Mouse (Mus musculus): ENCODE data around the gene Farp1. TPM values are rescaled to one million over a fixed set of nuclear protein-coding genes. Genes with fewer than 3 reads are reported as not detected.

Farp1 gene
- polyA plus RNA-seq, 1 experiment from 2014 or later: 36.8 TPM

DNA sequence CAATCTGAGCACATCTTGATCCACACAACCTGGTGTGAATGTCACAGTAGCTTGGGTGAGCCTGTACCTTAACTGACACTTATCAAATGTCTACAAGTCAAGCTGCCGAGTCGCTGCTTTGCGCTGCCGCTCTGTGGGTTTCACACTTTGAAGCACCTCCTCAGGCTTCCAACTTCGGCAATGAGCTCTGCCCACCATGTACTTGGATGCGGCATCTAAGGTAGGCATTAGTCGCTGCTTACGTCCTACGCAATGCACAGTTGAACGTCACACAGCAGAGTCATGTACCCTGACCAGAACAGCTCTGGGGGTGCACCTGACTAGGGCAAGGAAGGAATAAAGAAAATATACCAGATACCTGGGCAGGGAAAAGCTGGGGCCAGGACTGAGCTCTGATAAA, 278.3 kb downstream of the Farp1 start:
- Histone ChIP-seq H3K4me2 (no peak overlapping the region), H3K9me3 (ENCODE audit: low read depth, low read length) (no peaks in the 10 kb centered on the region), H3K9ac (no peak overlapping the region), H3K27ac (ENCODE audit: low read depth) (no peak overlapping the region), H3K4me1 (ENCODE audit: insufficient read depth) (peaks cover 16% of the 10 kb centered on the region), H3K36me3 (ENCODE audit: insufficient read depth) (no peaks in the 10 kb centered on the region), H3K27me3 (ENCODE audit: insufficient read depth, low read length) (no peaks in the 10 kb centered on the region), H3K4me3 (ENCODE audit: low read depth, low read length) (no peak overlapping the region)
- WGBS: 90% methylated on average over 10 of the region's 10 CpGs
- DNase-seq (no peak), ATAC-seq (ENCODE audit: insufficient read depth) (no peak)
- no peak for TF ChIP-seq CTCF (IDR thresholded peaks at IDR 0.05; ENCODE audit: low read depth)

DNA sequence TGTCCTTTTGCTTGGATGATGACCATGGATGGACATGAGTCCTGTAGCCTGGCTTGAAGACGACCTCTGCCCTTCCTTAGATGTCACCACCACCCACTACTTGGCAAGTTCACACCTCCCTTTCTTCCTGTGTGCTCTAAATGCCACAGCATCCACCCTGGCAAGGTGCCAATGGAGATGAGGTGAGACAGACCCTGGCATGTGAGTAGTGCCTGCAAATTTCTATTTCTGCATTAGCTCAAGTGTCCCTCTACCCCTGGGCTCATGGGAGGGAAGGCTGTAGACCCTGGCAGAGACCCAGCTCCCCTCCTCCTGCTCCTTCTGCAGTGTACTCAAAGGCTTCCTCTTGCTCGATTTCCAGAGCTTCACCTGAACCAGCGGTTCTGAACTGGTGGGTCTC, 279.9 kb downstream of the Farp1 start:
- no peak for ATAC-seq (ENCODE audit: insufficient read depth)
- H3K36me3 ChIP-seq (ENCODE audit: insufficient read depth): no peaks in the 10 kb centered on the region
- H3K4me3 ChIP-seq (ENCODE audit: low read depth, low read length): no peak overlapping the region
- TF ChIP-seq CTCF (IDR thresholded peaks at IDR 0.05; ENCODE audit: low read depth): no peak
- H3K9ac ChIP-seq: no peak overlapping the region
- H3K27ac ChIP-seq (ENCODE audit: low read depth): no peak overlapping the region
- WGBS: 57% methylated on average over 3 of the region's 3 CpGs
- peak; percentile 27 for DNase-seq
- no peaks in the 10 kb centered on the region for H3K27me3 ChIP-seq (ENCODE audit: insufficient read depth, low read length)
- no peak overlapping the region for H3K4me2 ChIP-seq
- H3K9me3 ChIP-seq (ENCODE audit: low read depth, low read length): no peaks in the 10 kb centered on the region
- H3K4me1 ChIP-seq (ENCODE audit: insufficient read depth): peaks cover 19% of the 10 kb centered on the region

DNA sequence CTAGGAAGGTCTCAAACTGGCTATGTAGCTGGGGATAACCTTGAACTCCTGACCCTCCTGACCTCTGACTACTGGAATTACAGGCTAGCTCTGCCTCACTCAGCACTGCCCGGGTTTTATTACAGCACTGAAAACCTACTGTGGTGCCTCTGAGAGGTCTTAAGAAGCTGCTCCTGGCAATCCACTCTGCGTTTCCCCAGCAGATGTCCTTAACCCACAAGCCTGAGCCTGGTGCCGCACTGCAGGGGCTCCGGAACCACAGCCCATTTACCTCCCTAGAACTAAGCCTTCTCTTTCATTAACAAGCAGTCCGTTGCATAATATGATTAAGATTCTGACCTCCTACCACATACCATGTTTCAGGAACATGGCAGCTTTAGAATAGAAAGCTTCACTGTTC, 281.1 kb downstream of the Farp1 start:
- DNase-seq (no peak), ATAC-seq (ENCODE audit: insufficient read depth) (no peak)
- Histone ChIP-seq H3K9me3 (ENCODE audit: low read depth, low read length) (no peaks in the 10 kb centered on the region), H3K4me2 (no peak overlapping the region), H3K4me3 (ENCODE audit: low read depth, low read length) (no peak overlapping the region), H3K27me3 (ENCODE audit: insufficient read depth, low read length) (no peaks in the 10 kb centered on the region), H3K9ac (no peak overlapping the region), H3K27ac (ENCODE audit: low read depth) (no peak overlapping the region), H3K4me1 (ENCODE audit: insufficient read depth) (peaks cover 19% of the 10 kb centered on the region), H3K36me3 (ENCODE audit: insufficient read depth) (no peaks in the 10 kb centered on the region)
- no peak for TF ChIP-seq CTCF (IDR thresholded peaks at IDR 0.05; ENCODE audit: low read depth)
- 71% methylated on average over 5 of the region's 5 CpGs for WGBS

DNA sequence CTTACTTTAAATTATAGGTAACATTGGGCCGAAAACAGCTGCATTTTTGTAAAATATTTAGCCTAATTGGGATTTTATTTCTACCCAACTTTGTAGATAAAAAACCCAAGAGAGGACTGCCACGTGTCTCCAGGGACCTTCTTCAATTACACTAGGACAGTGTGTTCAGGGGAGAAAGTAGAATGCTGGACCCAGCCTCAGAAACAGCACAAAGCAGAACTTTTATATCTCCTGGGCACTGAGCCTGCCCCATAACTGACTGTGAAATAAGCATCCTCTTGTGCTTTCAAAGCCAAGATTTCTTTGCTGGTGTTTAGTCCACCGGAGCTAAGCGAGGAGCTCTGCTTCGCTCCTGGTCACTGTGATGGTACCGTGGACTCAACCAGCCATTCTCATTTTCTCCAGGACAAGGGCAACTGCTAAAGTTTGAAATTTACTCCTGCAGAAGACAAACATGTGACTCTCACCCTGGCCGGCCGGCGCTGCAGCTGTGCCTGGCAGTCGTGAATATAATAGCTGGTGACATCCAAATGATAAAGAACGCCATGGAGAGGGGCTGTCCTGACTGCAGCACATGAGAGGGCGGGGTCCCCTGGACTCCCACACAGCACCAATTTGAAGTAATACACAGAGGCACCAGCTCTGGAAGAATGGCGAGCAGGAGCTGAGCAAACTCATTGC, 281.8 kb downstream of the Farp1 start:
- H3K4me3 ChIP-seq (ENCODE audit: low read depth, low read length): no peak overlapping the region
- peak; percentile 27 for DNase-seq
- no peak overlapping the region for H3K9ac ChIP-seq
- peak overlapping the region; percentile 16; the same call in 1 of the 2 replicates for H3K27ac ChIP-seq (ENCODE audit: low read depth)
- WGBS: 54% methylated on average over 13 of the region's 13 CpGs
- H3K4me1 ChIP-seq (ENCODE audit: insufficient read depth): peaks cover 19% of the 10 kb centered on the region
- ATAC-seq (ENCODE audit: insufficient read depth): no peak; the same call in 1 of the 2 replicates
- no peak for TF ChIP-seq CTCF (IDR thresholded peaks at IDR 0.05; ENCODE audit: low read depth)
- H3K27me3 ChIP-seq (ENCODE audit: insufficient read depth, low read length): no peaks in the 10 kb centered on the region
- H3K36me3 ChIP-seq (ENCODE audit: insufficient read depth): no peaks in the 10 kb centered on the region
- no peaks in the 10 kb centered on the region for H3K9me3 ChIP-seq (ENCODE audit: low read depth, low read length)
- H3K4me2 ChIP-seq: no peak overlapping the region

DNA sequence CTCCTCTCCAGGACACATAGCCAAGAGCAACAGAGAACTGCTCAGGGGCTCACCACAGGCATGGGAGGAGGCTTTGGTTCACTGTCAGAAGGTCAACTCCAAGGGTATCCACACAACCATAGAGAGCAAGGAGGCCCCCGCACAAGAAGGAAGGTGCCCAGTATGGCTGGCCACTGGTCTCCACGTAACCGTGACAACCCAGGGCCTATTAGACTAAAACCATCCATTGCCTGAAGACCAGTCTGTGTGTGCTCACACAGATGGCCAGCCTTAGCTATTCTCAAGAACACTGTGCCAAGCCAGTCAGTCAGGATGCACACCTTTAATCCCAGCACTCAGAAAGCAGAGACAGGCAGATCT, 282.3 kb downstream of the Farp1 start:
- ATAC-seq (ENCODE audit: insufficient read depth) (0 out of 2 replicates have a peak, but pooled peaks have one; percentile 34), DNase-seq (no peak)
- no peak overlapping the region for H3K4me3 ChIP-seq (ENCODE audit: low read depth, low read length)
- H3K27ac ChIP-seq (ENCODE audit: low read depth): peak overlapping the region; percentile 16; the same call in 1 of the 2 replicates
- no peak overlapping the region for H3K9ac ChIP-seq
- no peak for TF ChIP-seq CTCF (IDR thresholded peaks at IDR 0.05; ENCODE audit: low read depth)
- peaks cover 19% of the 10 kb centered on the region for H3K4me1 ChIP-seq (ENCODE audit: insufficient read depth)
- no peaks in the 10 kb centered on the region for H3K9me3 ChIP-seq (ENCODE audit: low read depth, low read length)
- H3K4me2 ChIP-seq: no peak overlapping the region
- WGBS: 86% methylated on average over 3 of the region's 3 CpGs
- no peaks in the 10 kb centered on the region for H3K36me3 ChIP-seq (ENCODE audit: insufficient read depth)
- H3K27me3 ChIP-seq (ENCODE audit: insufficient read depth, low read length): no peaks in the 10 kb centered on the region

DNA sequence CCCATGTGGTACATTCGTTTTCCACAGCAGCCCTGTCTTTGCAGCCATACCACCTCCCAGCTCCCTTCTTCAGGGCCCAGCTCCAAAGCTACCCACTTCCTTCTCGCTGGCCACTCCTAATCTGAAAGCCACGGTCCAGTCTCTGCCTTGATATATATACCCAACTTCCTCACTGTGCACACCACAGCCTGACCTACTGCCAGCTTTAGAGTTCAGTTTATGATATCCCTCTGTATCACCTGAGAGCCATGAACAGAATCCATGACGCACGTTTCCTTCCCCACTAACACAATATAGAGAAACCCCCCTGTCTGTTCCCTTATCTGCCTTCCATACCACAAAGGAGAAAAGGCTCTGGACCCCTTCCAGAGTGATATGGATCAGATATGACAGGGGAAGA, 283.4 kb downstream of the Farp1 start:
- H3K27me3 ChIP-seq (ENCODE audit: insufficient read depth, low read length): no peaks in the 10 kb centered on the region
- TF ChIP-seq CTCF (IDR thresholded peaks at IDR 0.05; ENCODE audit: low read depth): no peak
- H3K27ac ChIP-seq (ENCODE audit: low read depth): no peak overlapping the region
- H3K9me3 ChIP-seq (ENCODE audit: low read depth, low read length): no peaks in the 10 kb centered on the region
- no peaks in the 10 kb centered on the region for H3K36me3 ChIP-seq (ENCODE audit: insufficient read depth)
- peaks cover 19% of the 10 kb centered on the region for H3K4me1 ChIP-seq (ENCODE audit: insufficient read depth)
- no peak overlapping the region for H3K4me3 ChIP-seq (ENCODE audit: low read depth, low read length)
- 67% methylated on average over 5 of the region's 5 CpGs for WGBS
- no peak overlapping the region for H3K4me2 ChIP-seq
- ATAC-seq (ENCODE audit: insufficient read depth) (no peak), DNase-seq (no peak)
- no peak overlapping the region for H3K9ac ChIP-seq

DNA sequence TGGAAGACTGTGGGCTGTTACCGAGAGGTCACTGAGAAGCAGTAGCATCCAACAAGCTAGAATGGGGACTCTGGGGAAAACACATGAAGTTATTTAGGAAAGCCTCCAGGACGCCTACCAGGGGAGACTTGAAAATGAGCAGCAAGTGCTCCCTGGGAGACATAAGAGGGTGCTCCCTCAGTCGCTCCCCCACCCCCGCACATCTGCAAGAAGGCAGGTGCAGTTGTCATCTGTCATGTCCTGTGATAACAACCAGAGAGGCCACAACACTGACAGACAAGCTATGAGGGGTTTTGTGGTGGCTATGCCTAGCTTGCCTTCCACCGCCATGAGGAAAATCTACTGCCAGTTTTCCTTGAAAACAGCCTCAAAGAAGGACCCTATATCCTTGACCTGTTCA, 287.1 kb downstream of the Farp1 start:
- no peaks in the 10 kb centered on the region for H3K27me3 ChIP-seq (ENCODE audit: insufficient read depth, low read length)
- no peak overlapping the region for H3K4me2 ChIP-seq
- DNase-seq (no peak), ATAC-seq (ENCODE audit: insufficient read depth) (no peak)
- no peaks in the 10 kb centered on the region for H3K9me3 ChIP-seq (ENCODE audit: low read depth, low read length)
- TF ChIP-seq CTCF (IDR thresholded peaks at IDR 0.05; ENCODE audit: low read depth): no peak
- WGBS: 86% methylated on average over 5 of the region's 5 CpGs
- H3K36me3 ChIP-seq (ENCODE audit: insufficient read depth): no peaks in the 10 kb centered on the region
- H3K4me1 ChIP-seq (ENCODE audit: insufficient read depth): peaks cover 10% of the 10 kb centered on the region; the same call in 1 of the 2 replicates
- no peak overlapping the region for H3K9ac ChIP-seq
- H3K4me3 ChIP-seq (ENCODE audit: low read depth, low read length): no peak overlapping the region
- H3K27ac ChIP-seq (ENCODE audit: low read depth): no peak overlapping the region

Data from lung, embryonic 14.5 days (tissue).